Mouse (Mus musculus): ENCODE data around the gene Zfp1. TPM values are rescaled to one million over a fixed set of nuclear protein-coding genes. Genes with fewer than 3 reads are reported as not detected.

The Zfp1 gene
- polyA plus RNA-seq, 1 experiment from 2014 or later: 20.2 TPM

Other genes starting within 250 kb of the Zfp1 start
- gene Fa2h, start 249.6 kb upstream of the Zfp1 start, polyA plus RNA-seq (2016; fragmentation: Nextera tagmentation; extraction: Ambion mirVana): 0.09 and 0.16 TPM in 2 replicates
- gene Wdr59, start 121.3 kb upstream of the Zfp1 start, polyA plus RNA-seq (2016; fragmentation: Nextera tagmentation; extraction: Ambion mirVana): 3.8 and 4.8 TPM in 2 replicates
- 29.9 and 52.5 TPM in 2 replicates for gene Znrf1, start 107.3 kb upstream of the Zfp1 start, polyA plus RNA-seq (2016; fragmentation: Nextera tagmentation; extraction: Ambion mirVana)
- 0.24 and 0.26 TPM in 2 replicates for gene Ldhd, start 13.0 kb upstream of the Zfp1 start, polyA plus RNA-seq (2016; fragmentation: Nextera tagmentation; extraction: Ambion mirVana)
- gene Ctrb1, start 47.6 kb downstream of the Zfp1 start, polyA plus RNA-seq (2016; fragmentation: Nextera tagmentation; extraction: Ambion mirVana): not detected in 2 replicates
- gene Bcar1, start 100.4 kb downstream of the Zfp1 start, polyA plus RNA-seq (2016; fragmentation: Nextera tagmentation; extraction: Ambion mirVana): 61.6 and 63.9 TPM in 2 replicates
- 171 and 215 TPM in 2 replicates for gene Cfdp1, start 210.9 kb downstream of the Zfp1 start, polyA plus RNA-seq (2016; fragmentation: Nextera tagmentation; extraction: Ambion mirVana)
- gene Tmem170, start 233.3 kb downstream of the Zfp1 start, polyA plus RNA-seq (2016; fragmentation: Nextera tagmentation; extraction: Ambion mirVana): 8.4 and 10.7 TPM in 2 replicates

Data from hindbrain, embryonic 10.5 days (tissue).